Mouse (Mus musculus) induced T-regulatory cell, adult 2 months (primary cell): ENCODE measurements around the gene St8sia1.

ENCODE experiments used
- DNase-seq: peaks from one replicate; pipeline ENCODE4 v3.0.0-alpha.2; 2012; ENCODE audit warnings: low read depth

St8sia1 gene

DNA sequence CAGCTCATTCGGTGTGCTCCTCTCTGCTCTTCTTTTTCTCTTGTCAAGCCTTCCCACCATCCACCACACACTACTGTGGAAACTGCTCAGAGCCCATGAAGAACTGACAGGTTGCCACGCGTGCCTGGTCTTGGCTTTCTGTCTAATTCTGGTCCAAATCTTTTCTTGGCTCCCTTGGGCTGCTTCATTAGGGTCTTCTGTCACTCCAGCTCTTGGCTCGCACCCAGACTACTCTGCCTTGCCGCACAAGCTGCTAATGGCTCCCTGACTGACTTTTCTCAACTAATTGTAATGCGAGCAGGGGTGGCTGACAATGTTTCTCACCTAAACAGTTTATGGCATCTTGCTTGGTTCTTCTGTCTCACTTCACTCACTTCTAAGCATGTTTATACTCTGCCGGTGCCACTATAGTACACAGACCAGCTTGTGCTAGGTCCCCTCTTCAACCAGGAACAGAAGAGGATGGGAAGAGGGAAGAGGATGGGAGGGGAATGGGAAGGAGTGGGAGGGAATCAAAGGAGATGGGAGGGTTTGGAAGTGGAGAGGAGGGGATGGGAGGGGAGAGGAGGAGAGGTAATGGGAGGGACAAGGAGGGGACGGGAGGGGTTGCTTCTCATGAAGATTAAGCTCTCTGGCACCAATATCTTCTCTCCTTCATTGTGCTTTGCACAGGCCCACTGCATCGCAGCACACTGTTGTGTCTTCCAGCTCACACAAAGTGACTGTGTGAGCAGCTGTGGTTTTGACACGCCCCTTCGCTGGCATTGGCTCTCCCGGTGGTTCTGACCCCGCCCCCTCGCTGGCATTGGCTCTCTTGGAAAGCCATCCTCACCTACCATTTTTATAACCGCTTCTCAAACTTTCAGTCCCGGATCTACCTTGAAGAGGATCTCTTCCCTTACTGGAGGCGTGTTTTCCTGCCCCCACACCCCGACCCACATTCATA is 175.9 kb downstream of the St8sia1 start:
- no peak for DNase-seq

DNA sequence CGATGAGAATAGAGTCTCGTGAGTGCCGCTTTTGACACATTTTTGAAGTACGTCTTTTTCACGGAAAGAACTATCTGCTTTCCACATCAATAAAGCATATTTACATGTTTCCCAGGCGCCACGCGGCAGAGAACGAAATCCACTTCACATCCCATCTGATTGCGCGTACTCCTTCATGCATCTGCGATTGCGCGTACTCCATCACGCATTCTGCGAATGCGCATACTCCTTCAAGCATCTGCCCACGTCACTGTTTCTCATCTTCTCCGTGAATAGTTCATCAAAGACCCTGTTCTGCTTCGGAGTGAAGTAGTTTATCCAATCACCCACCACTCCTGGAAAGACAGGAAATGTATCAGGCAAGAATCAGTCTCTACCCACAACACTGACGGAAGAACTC is 178.1 kb downstream of the St8sia1 start:
- DNase-seq, result no peak

DNA sequence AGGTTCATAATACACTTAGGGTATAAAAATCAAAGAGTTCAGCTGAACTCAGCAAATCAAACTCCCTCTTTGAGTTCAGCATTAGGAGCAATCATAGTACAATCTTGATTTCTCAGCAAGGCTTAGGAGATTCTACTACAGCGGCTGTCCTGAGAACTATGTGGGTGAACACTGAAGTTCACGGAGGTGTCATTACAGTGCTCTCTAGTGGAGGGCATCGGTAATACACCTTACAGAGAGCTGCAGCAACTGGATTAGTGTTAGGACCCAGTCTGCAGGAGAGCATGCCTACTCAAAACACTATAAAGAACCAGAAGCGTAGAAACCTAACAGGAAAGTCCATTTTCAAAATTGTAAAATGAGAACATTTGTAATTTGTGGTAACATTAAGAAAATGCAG is 178.9 kb downstream of the St8sia1 start:
- DNase-seq, result peak; percentile 90

DNA sequence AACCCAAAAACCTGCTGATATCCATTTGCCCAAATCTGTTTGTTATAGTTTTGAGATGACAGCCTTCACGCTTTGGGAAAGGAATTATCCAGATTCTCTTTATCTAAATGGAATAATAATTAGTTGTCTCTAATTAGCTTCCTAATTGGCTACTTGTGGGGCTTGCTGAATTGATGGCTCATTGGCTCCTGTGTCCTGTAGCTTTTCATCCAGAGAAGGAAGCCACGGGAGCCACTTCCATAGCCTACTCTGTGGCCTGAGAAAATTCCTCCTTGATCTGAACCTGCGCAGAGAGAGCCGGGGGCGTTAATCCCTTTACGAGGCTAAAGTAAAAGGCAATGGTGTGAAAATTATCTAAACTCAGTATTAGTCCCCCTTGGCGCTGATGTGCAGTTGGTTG is 183.0 kb downstream of the St8sia1 start:
- no peak for DNase-seq

DNA sequence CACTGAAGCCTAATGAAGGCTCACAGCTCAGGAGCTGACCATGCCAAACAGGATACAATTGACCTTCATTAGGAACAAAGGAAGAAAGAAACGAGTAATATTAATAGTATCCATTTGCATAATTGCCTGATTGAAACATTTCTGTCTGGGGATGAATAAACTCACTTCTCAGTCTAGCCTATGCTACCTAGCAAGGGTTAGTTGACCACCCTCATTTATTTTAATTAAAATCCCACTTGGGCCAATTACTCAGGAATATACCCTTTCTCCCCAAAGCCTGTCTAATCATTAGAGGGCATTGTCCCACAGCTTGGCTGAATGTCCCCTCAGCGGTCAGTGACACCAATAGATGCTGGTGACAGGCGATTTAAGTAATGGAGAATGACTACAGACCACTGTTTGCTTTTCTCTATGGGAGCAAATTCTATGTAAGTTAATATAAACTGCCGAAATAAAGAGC is 183.6 kb downstream of the St8sia1 start:
- DNase-seq, result no peak

DNA sequence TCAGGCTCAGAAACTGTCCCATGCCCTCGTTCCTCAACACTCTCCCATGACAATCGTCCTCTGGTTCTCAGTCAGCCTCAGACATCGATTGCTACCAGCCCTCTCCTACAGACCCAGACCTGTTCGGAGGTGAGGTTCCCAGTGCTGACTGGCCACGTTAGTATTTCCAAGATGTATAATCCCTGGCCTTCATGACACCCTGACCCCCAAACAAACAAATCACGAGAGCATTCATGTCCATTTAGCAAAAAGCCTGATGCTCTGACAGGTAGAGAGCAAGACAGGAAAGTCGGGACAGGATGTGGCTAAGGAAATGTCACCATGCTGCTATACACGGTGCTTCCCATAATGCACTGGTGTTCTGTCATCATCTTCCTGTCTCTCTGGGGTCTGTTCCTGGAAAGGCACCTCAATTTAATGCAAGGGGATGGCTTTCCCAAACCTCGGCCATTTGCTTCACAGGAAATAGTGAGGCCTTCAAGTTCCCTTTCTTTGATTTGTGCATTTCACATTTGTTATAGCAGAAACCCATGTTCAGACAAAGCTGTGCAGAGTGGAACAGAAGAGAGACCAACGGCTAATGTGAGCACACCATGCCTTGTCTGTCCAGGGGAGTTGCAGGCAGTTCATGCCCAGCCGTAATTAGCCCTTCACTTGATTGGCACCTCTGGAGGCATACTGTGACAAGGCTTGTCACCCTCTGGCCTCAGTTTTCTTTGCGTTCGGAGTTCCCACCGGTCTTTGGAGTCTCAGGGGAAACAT is 184.3 kb downstream of the St8sia1 start:
- peak; percentile 75 for DNase-seq

DNA sequence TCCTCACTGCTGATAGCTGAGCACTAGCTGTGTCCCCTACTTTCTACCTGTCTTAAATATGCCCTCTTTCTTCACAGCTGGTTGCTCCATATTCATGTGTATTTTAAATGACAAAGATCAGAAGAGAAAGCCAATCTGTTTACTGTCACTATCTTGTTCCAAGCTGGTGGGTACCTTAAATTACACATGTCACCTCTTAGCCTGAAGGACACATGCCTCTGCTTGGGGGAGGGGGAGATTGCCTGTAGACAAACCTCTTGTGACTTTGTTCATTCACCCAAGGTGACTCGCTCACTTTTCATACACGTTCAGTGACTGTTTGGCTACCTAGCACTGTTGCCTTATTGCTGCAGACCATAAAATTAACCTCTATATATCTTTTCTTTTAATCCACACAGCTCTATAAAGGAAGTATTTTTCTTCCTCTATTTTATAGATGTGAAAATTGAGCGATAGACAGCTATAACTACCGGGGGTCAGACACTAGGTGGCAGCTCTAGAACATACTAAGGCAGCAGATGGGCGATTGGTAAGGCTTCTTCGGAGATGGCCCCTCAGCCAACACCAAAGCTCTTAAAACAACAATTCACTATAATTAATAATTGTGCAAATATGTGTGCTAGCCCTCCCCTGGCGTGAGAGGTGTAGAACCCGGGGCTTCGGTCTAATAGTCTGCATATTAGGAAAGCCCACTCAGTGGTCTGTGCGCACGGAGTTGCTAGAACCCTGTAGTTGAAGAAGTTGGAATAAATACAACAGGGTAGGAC is 185.0 kb downstream of the St8sia1 start:
- DNase-seq, result peak; percentile 70

DNA sequence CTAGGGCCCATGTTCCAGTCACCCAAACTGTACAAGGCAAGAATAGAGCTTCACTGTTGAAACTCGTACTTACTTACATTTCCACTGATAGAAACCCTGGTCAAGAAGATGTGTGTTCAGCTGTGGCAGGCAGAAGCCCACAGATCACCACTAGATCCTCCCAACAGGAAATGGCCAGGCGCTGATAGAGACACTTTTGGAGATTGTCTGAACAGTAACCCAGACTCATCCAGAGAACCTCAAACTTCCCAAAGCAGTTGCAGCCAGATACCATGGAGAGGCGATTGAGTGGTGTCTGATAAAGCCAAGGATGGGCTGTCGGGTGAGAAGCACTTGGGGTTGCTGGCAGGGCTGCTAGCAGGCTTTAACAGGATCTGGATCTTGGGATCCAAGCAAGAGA is 187.3 kb downstream of the St8sia1 start:
- no peak for DNase-seq

DNA sequence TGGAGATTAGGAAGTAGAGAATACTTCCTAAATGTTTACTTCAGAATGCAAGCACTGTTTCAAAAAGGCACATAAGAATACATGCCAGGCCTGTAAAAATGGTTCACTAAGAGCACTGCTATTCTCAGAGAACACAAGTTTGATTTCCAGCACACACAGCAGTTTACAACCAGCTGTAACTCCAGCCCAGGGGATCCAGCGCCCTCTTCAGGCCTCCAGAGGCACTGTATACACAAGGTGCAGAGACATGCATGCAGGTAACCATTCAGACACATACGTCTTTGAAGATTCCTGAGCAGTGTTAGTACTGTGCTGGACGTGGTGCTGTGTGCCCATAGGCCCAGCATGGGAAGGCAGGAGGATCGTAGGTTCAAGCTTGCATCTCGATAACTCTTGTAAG is 190.7 kb downstream of the St8sia1 start:
- DNase-seq, result no peak

DNA sequence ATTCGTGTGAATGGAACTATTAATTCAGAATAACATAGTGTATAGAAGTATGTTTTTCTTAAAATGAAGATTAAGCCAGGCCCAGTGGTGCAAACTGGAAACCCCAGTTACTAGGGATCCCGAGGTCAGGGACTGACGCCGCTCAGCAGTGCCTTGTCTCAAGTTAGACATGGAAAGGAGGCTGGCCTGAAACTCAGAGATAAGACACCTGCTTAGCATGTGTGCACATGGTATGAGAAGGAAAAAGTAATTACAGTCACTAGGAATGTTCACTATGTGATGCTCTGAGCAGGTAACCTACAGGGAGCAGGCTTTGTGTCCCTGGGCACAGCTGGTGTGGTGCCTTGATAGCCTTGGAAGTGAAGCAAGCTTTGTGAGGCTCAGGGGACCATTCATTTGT is 192.6 kb downstream of the St8sia1 start:
- no peak for DNase-seq
